Mouse (Mus musculus): ENCODE measurements at regions not wholly inside any gene's neighbourhood (a gene's known extent, or its start where the extent isn't known, plus 50 kb on each side); places are given as distances from the start of the nearest gene placed in this dataset.

- TF ChIP-seq CTCF (IDR thresholded peaks at IDR 0.05; ENCODE audit: low read depth) (no peak), EP300 (IDR thresholded peaks at IDR 0.05; ENCODE audit: low read depth) (no peak)
- Histone ChIP-seq H3K4me3 (ENCODE audit: low read depth, low read length) (no peak overlapping the region), H3K4me1 (ENCODE audit: control insufficient read depth, insufficient read depth) (peaks cover 5% of the 10 kb centered on the region; the same call in 1 of the 2 replicates), H3K9ac (replicated peaks; ENCODE audit: low read depth, low read length) (no peak overlapping the region), H3K4me2 (ENCODE audit: low read depth, low read length) (no peak overlapping the region), H3K27ac (ENCODE audit: low read depth) (no peak overlapping the region), H3K36me3 (replicated peaks; ENCODE audit: control insufficient read depth, insufficient read depth, low read length) (no peaks in the 10 kb centered on the region), H3K9me3 (replicated peaks; ENCODE audit: control insufficient read depth, low read length) (no peaks in the 10 kb centered on the region), H3K27me3 (ENCODE audit: control insufficient read depth, insufficient read depth, low read length) (no peaks in the 10 kb centered on the region)
- no peak for DNase-seq (ENCODE audit: low spot score)
- ATAC-seq (ENCODE audit: insufficient read depth, low read depth) = no peak
These were observed 102.6 kb upstream of the Pde7b start for GRCm38 (mm10) chr10:20827473-20827872.

GRCm38 (mm10) chr10:20818548-20818947 is 93.7 kb upstream of the Pde7b start:
- Histone ChIP-seq H3K4me3 (ENCODE audit: low read depth, low read length) (no peak overlapping the region), H3K9me3 (replicated peaks; ENCODE audit: control insufficient read depth, low read length) (no peaks in the 10 kb centered on the region), H3K36me3 (replicated peaks; ENCODE audit: control insufficient read depth, insufficient read depth, low read length) (no peaks in the 10 kb centered on the region), H3K27me3 (ENCODE audit: control insufficient read depth, insufficient read depth, low read length) (no peaks in the 10 kb centered on the region), H3K4me1 (ENCODE audit: control insufficient read depth, insufficient read depth) (no peaks in the 10 kb centered on the region), H3K27ac (ENCODE audit: low read depth) (no peak overlapping the region), H3K9ac (replicated peaks; ENCODE audit: low read depth, low read length) (no peak overlapping the region), H3K4me2 (ENCODE audit: low read depth, low read length) (no peak overlapping the region)
- 28% methylated on average over 4 of the region's 4 CpGs for WGBS
- TF ChIP-seq EP300 (IDR thresholded peaks at IDR 0.05; ENCODE audit: low read depth) (no peak), CTCF (IDR thresholded peaks at IDR 0.05; ENCODE audit: low read depth) (no peak)
- DNase-seq (ENCODE audit: low spot score) = peak; percentile 22
- ATAC-seq (ENCODE audit: insufficient read depth, low read depth) = no peak

GRCm38 (mm10) chr10:20799792-20800191 is 74.9 kb upstream of the Pde7b start:
- no peak for ATAC-seq (ENCODE audit: insufficient read depth, low read depth)
- Histone ChIP-seq H3K36me3 (replicated peaks; ENCODE audit: control insufficient read depth, insufficient read depth, low read length) (no peaks in the 10 kb centered on the region), H3K4me3 (ENCODE audit: low read depth, low read length) (no peak overlapping the region), H3K4me1 (ENCODE audit: control insufficient read depth, insufficient read depth) (no peaks in the 10 kb centered on the region), H3K4me2 (ENCODE audit: low read depth, low read length) (no peak overlapping the region), H3K27me3 (ENCODE audit: control insufficient read depth, insufficient read depth, low read length) (no peaks in the 10 kb centered on the region), H3K9ac (replicated peaks; ENCODE audit: low read depth, low read length) (no peak overlapping the region), H3K27ac (ENCODE audit: low read depth) (no peak overlapping the region), H3K9me3 (replicated peaks; ENCODE audit: control insufficient read depth, low read length) (no peaks in the 10 kb centered on the region)
- TF ChIP-seq CTCF (IDR thresholded peaks at IDR 0.05; ENCODE audit: low read depth) (no peak), EP300 (IDR thresholded peaks at IDR 0.05; ENCODE audit: low read depth) (no peak)
- WGBS = 55% methylated on average over 7 of the region's 7 CpGs
- DNase-seq (ENCODE audit: low spot score) = peak; percentile 39

DNA sequence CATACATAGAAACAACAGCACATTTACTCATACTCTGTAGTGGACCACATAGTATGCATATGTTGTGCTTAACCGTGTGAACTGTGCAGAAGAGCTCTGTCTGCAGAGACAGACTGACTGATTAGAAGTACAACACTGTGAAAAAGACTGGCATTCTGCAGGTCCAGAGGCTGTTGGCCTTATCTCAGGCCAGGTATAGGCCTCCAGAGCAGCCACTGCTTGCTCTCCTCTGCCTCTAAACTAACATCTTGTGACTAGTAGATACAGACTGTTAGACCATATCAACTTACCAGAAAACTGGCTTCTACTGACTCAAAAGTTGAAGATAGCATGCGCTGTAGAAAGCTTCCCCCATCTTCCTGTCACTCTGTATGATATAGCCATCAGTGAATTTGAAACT is 73.5 kb upstream of the Pde7b start:
- no peak overlapping the region for H3K4me2 ChIP-seq (ENCODE audit: low read depth, low read length)
- WGBS = 69% methylated on average over 2 of the region's 2 CpGs
- H3K27me3 ChIP-seq (ENCODE audit: control insufficient read depth, insufficient read depth, low read length) = no peaks in the 10 kb centered on the region
- no peaks in the 10 kb centered on the region for H3K36me3 ChIP-seq (replicated peaks; ENCODE audit: control insufficient read depth, insufficient read depth, low read length)
- no peak for DNase-seq (ENCODE audit: low spot score)
- no peak for ATAC-seq (ENCODE audit: insufficient read depth, low read depth)
- H3K27ac ChIP-seq (ENCODE audit: low read depth) = no peak overlapping the region
- H3K4me1 ChIP-seq (ENCODE audit: control insufficient read depth, insufficient read depth) = no peaks in the 10 kb centered on the region
- TF ChIP-seq EP300 (IDR thresholded peaks at IDR 0.05; ENCODE audit: low read depth) (no peak), CTCF (IDR thresholded peaks at IDR 0.05; ENCODE audit: low read depth) (no peak)
- no peaks in the 10 kb centered on the region for H3K9me3 ChIP-seq (replicated peaks; ENCODE audit: control insufficient read depth, low read length)
- H3K9ac ChIP-seq (replicated peaks; ENCODE audit: low read depth, low read length) = no peak overlapping the region
- H3K4me3 ChIP-seq (ENCODE audit: low read depth, low read length) = no peak overlapping the region

DNA sequence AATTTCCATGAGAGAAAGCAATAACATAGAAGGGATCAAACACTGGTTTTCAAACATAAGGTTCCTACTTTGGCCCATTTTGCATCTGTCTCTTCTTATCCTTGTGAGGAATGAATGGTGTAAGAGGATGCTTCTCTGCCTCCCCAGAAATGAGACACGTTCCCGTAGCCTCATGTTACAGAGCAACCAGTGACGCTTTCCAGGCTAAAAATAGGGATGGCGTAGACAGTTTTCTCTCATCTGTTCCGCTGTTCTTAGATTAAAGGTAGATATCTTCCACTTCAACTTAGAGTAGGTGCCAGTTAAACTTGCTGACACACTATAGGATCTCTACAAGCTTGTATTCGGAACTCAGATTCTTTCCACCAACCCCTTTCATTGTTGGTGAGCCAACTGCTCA is 69.1 kb upstream of the Pde7b start:
- TF ChIP-seq CTCF (IDR thresholded peaks at IDR 0.05; ENCODE audit: low read depth) = no peak
- H3K36me3 ChIP-seq (replicated peaks; ENCODE audit: control insufficient read depth, insufficient read depth, low read length) = no peaks in the 10 kb centered on the region
- DNase-seq (ENCODE audit: low spot score) (peak; percentile 30), ATAC-seq (ENCODE audit: insufficient read depth, low read depth) (no peak)
- H3K27me3 ChIP-seq (ENCODE audit: control insufficient read depth, insufficient read depth, low read length) = no peaks in the 10 kb centered on the region
- no peak overlapping the region for H3K4me3 ChIP-seq (ENCODE audit: low read depth, low read length)
- H3K4me1 ChIP-seq (ENCODE audit: control insufficient read depth, insufficient read depth) = no peaks in the 10 kb centered on the region
- no peak overlapping the region for H3K9ac ChIP-seq (replicated peaks; ENCODE audit: low read depth, low read length)
- WGBS = 25% methylated on average over 6 of the region's 6 CpGs
- H3K27ac ChIP-seq (ENCODE audit: low read depth) = no peak overlapping the region
- no peak overlapping the region for H3K4me2 ChIP-seq (ENCODE audit: low read depth, low read length)
- no peaks in the 10 kb centered on the region for H3K9me3 ChIP-seq (replicated peaks; ENCODE audit: control insufficient read depth, low read length)

GRCm38 (mm10) chr10:20780946-20781345 is 56.1 kb upstream of the Pde7b start:
- no peak for TF ChIP-seq EP300 (IDR thresholded peaks at IDR 0.05; ENCODE audit: low read depth)
- no peak for TF ChIP-seq CTCF (IDR thresholded peaks at IDR 0.05; ENCODE audit: low read depth)
- no peak overlapping the region for H3K27ac ChIP-seq (ENCODE audit: low read depth)
- DNase-seq (ENCODE audit: low spot score) (no peak), ATAC-seq (ENCODE audit: insufficient read depth, low read depth) (no peak)
- H3K4me3 ChIP-seq (ENCODE audit: low read depth, low read length) = no peak overlapping the region
- no peaks in the 10 kb centered on the region for H3K36me3 ChIP-seq (replicated peaks; ENCODE audit: control insufficient read depth, insufficient read depth, low read length)
- no peaks in the 10 kb centered on the region for H3K27me3 ChIP-seq (ENCODE audit: control insufficient read depth, insufficient read depth, low read length)
- H3K9ac ChIP-seq (replicated peaks; ENCODE audit: low read depth, low read length) = no peak overlapping the region
- peaks cover 5% of the 10 kb centered on the region; the same call in 1 of the 2 replicates for H3K4me1 ChIP-seq (ENCODE audit: control insufficient read depth, insufficient read depth)
- H3K9me3 ChIP-seq (replicated peaks; ENCODE audit: control insufficient read depth, low read length) = no peaks in the 10 kb centered on the region
- H3K4me2 ChIP-seq (ENCODE audit: low read depth, low read length) = no peak overlapping the region
- WGBS = 91% methylated on average over 1 of the region's 1 CpGs
